Mouse (Mus musculus): ENCODE data around the gene Cep55.

GRCm38 (mm10) chr19:38123921-38124320 is 69.1 kb downstream of the Cep55 start:
- TF ChIP-seq CTCF (IDR thresholded peaks at IDR 0.05; ENCODE audit: control insufficient read depth, insufficient read depth, insufficient read length): no peak
- TF ChIP-seq MAX (IDR thresholded peaks at IDR 0.05): no peak
- no peak for TF ChIP-seq MYOD1 (IDR thresholded peaks at IDR 0.05; ENCODE audit: control insufficient read depth, insufficient read length, low read depth)
